In genomic region chr2:84032505-84032904, GRCm38 (mm10) we compare ENCODE assay signal across 18 mouse cellular contexts. TPM values are rescaled to one million over a fixed set of nuclear protein-coding genes. Genes with fewer than 3 reads are reported as not detected.
DNase-seq lines count a peak whose midpoint lies in the region; ATAC-seq lines count a peak whose summit lies in the region.
"Had no signal": no experiment of that assay in that cellular context is flagged by ENCODE, and none has a peak within 500 bp of the region (broad histone marks: within the 10 kb centered on the region; RNA-seq: fewer than 3 reads in every experiment).

No protein-coding gene starts in this region.

- DNase-seq in frontal cortex, postnatal 25 days (ENCODE audit: low spot score in 2 of 2) = no peak
- DNase-seq in left cerebral cortex, adult 11 months (ENCODE audit: low spot score) = peak; percentile 19
- no peak for DNase-seq in left cerebral cortex, postnatal 4 days
- DNase-seq in right cerebral cortex, postnatal 10 days (ENCODE audit: low spot score in 2 of 2) = peak; percentile 35 to 43
- DNase-seq in right cerebral cortex, postnatal 4 days = no peak
- DNase-seq: adrenal gland, postnatal 10 days; adrenal gland, postnatal 36 days; cerebellum, adult 11 months; cerebellum, adult 2 months; cerebellum, adult 9-11 months; cerebellum, postnatal 25 days; forebrain, postnatal 0 days; gastrocnemius, postnatal 25 days; heart, adult 2 months had no signal

- peak; percentile 85 for ATAC-seq in frontal cortex, adult (ENCODE audit: low TSS enrichment)
- ATAC-seq: activated CD4-positive, CD25-positive, alpha-beta regulatory T cell, adult 4 months; forebrain, embryonic 14.5 days; forebrain, postnatal 0 days had no signal

- intact Hi-C loops in left cerebral cortex, postnatal 4 days (cut with DNase I) = no loop called here

RNA-seq across cellular contexts. Expression of gene Gm13691, which starts 42.2 kb away (rescaled TPM):
- total RNA-seq in left cerebral cortex, postnatal 4 days (2021) = 1 to 10 TPM; 2.0 to 2.3 TPM
- total RNA-seq: forebrain, postnatal 0 days; hematopoietic stem cell, adult 5-6 weeks had no signal

RNA-seq across cellular contexts. Expression of gene Gm13697, which starts 48.0 kb away (rescaled TPM):
- 1 to 10 TPM; 2.0 to 2.3 TPM for total RNA-seq in left cerebral cortex, postnatal 4 days (2021)
- total RNA-seq: forebrain, postnatal 0 days; hematopoietic stem cell, adult 5-6 weeks had no signal

RNA-seq across cellular contexts. Expression of gene Gm13694, which starts 53.8 kb away (rescaled TPM):
- total RNA-seq in left cerebral cortex, postnatal 4 days (2021) = 1 to 10 TPM; 2.0 to 2.3 TPM
- total RNA-seq: forebrain, postnatal 0 days; hematopoietic stem cell, adult 5-6 weeks had no signal

RNA-seq across cellular contexts. Expression of gene Gm13696, which starts 59.6 kb away (rescaled TPM):
- total RNA-seq in left cerebral cortex, postnatal 4 days (2021) = 1 to 10 TPM; 2.0 to 2.3 TPM
- total RNA-seq: forebrain, postnatal 0 days; hematopoietic stem cell, adult 5-6 weeks had no signal

Comparison
In these comparisons a context has a peak if more than half of its experiments do, and no peak if none do; other contexts are left out.
1. DNase-seq: peak in left cerebral cortex, adult 11 months (single experiment) and right cerebral cortex, postnatal 10 days (2 of 2); none in frontal cortex, postnatal 25 days (0 of 2), left cerebral cortex, postnatal 4 days (single experiment) and right cerebral cortex, postnatal 4 days (single experiment).